Mouse (Mus musculus): ENCODE measurements around the gene Vamp3.

Gene Vamp3

GRCm38 (mm10) chr4:151057347-151058321 lies at the start of gene Vamp3:
Gene Vamp3 (minus strand): TSS chr4:151057963.
- DNase-seq (ENCODE audit: low spot score in 2 of 2) = peak; percentile 96 to 98

- DNase-seq (ENCODE audit: low spot score in 2 of 2) = no peak
These were observed 48.7 kb upstream of the Vamp3 start for GRCm38 (mm10) chr4:151106468-151106867.

- DNase-seq (ENCODE audit: low spot score in 2 of 2) = no peak
These were observed 48.1 kb upstream of the Vamp3 start for GRCm38 (mm10) chr4:151105886-151106285.

DNA sequence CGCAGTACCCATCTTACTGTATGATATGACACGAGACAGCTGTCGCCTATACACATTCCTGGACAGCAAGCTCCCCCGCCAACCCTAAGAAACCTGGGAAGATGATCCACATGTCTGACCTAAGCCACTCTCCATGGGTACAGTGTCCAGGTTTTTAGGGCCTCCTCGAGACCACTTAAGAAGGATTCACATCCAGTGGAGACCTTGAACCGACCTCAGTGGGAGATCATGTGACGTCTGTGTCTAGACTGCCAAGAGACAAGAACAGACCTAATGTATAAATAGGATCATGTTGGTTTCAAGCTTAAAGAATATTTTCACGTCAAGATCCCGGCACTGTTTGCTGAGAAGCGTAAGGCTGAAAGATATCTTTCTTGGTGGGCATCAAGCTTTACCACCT lies 46.4 kb upstream of the Vamp3 start:
- DNase-seq (ENCODE audit: low spot score in 2 of 2) = no peak

DNA sequence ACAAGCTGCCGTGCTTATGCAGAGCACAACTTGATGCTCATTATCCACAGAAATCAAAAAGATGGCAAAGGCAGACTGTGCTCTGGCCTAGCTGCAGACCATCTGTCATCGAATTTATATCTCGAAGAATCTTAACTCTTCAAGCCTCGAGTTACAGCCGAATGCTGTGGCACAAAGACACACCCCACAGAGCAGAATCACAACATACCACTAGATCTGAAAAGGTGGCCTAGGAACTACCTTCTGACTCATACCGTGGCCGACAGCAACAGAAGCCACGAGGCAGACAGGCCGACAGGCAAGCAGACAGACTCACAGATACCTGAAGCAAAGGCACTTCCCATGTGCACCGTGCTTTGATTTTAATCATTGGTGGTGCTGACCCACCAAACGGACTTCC lies 45.9 kb upstream of the Vamp3 start:
- no peak for DNase-seq (ENCODE audit: low spot score in 2 of 2)

DNA sequence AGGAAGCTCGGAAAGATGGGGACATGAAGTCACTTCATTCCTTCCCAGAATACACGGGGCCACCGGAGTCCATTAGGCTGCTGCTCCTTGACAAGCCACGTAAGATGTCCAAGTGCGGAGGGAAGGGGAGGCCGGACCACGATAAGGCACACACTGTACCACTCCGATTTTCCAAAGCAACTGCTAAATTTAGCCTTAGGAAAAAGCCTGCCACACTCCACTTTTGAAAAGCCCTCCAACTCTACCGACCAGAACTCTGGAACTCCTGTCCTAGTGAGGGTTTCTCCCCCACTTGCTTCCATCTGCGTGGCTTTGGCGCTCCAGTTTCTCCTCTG lies 39.3 kb upstream of the Vamp3 start:
- DNase-seq (ENCODE audit: low spot score in 2 of 2) = no peak

GRCm38 (mm10) chr4:151096334-151097103 lies 38.8 kb upstream of the Vamp3 start:
- no peak for DNase-seq (ENCODE audit: low spot score in 2 of 2)

DNA sequence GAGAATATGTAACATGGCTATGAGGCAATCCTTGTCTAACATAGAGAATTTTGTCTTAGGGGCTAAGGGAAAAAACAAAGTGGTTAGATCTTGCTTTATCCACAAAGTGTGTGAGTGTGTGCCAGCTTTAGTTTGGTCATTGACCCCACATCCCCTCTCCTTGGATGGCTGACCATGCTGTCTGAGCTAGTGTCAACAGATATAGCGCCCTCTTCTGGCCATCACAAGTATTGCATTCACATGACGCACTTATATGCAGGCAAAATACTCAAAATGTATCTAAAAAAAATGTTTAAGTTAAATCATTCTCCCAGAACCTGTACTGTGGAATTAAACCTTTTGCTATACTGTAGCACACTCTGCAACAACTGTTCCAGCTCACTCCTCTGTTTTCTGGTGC lies 37.4 kb upstream of the Vamp3 start:
- DNase-seq (ENCODE audit: low spot score in 2 of 2) = no peak

DNA sequence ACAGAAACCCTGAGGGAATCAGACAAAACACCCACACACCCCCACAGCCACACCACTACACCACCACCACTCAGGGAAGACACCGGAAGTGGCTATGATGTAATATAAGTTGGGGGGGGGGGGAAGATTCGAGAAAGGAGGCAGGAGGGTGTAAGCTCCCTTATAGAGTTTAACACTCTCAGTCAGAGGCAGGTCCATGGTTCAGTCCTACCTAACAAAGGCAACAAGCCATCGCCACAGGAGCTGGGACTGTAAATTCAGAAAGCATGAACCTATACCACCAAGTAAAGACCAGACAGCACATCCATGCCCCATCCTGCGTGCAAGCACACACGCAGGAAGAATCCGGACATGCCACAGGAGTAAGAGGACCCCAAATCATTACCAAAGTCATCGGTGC lies 31.5 kb upstream of the Vamp3 start, which contains the start of gene Gm13090:
TSS of gene Gm13090 (plus strand) at position 301 of the 400 bp plus-strand sequence.
- DNase-seq (ENCODE audit: low spot score in 2 of 2) = no peak

GRCm38 (mm10) chr4:151088819-151089218 lies 31.1 kb upstream of the Vamp3 start:
- no peak for DNase-seq (ENCODE audit: low spot score in 2 of 2)

DNA sequence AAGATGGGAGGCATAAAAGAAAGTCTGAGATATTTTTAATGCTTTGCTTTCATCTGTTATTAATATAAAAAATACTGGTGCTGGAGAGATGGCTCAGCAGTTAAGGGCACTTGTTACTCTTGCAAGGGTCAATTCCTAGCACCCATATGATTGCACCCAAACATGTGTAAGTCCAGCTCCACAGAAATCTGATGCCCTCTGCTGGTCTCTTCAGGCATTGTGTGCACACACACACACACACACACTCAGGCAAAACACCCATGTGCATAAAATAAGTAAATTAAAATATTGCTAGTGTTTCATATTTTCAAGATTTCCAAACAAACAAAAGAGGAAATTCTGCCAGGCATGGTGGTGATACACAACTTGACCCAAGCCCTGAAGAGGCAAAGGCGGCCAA lies 29.6 kb upstream of the Vamp3 start:
- no peak for DNase-seq (ENCODE audit: low spot score in 2 of 2)

DNA sequence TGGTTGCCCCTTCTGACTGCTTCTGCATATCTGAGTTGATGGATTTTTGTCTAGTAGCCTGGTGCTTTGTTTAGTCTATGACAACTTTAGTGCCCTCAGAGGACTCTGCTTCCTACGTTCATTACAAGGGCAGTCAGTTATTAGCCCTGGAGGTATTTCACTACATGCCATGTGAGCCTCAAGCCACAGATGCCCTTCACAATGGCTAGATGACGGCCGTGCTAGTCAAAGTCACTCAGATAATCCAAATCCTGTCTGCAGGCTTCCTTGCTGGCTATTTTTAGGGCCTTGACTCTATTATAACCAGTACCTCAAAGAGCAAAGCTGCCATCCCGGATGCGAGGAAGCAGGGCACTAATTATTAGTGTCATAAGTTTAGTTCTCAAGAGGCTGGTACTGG lies 25.3 kb upstream of the Vamp3 start:
- DNase-seq (ENCODE audit: low spot score in 2 of 2) = no peak

DNA sequence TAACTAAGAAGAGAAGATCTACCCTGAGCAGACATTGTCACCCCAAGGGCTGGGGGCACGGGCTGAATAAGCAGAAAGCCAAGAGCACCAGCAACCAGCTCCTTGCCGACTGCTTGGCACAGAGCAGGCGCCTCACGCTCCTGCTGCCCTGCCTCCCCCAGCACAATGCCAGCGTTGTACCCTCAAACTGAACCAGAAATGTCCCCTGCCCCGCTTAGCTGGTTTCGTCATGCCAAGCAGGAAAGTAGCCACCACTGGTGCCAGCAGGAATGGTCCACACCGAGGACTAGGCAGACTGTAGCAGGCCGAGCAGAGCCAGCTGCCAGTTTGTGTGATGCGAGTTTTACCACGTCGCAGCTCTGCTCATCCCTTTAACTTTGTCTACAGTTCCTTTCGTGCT lies 24.2 kb upstream of the Vamp3 start:
- DNase-seq (ENCODE audit: low spot score in 2 of 2) = no peak

DNA sequence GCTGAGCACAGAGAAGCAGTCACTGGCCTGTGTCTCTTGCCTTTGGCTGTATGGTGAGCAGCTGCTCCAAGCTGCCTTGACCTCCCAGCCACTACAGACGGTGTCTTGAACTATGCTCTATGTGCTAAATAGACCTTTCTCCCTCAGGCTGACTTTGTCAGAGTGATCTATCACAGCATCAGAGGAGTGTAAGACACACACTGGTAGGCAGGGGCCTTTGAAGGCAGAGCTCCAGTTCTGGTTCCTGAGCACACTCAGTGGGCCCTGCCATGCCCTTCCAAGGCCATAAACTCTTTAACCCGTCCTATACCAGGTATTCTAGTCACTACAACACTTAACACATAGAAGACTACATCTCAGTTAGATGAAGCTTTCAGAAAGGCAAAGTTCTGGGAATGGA lies 23.6 kb upstream of the Vamp3 start:
- DNase-seq (ENCODE audit: low spot score in 2 of 2) = no peak

DNA sequence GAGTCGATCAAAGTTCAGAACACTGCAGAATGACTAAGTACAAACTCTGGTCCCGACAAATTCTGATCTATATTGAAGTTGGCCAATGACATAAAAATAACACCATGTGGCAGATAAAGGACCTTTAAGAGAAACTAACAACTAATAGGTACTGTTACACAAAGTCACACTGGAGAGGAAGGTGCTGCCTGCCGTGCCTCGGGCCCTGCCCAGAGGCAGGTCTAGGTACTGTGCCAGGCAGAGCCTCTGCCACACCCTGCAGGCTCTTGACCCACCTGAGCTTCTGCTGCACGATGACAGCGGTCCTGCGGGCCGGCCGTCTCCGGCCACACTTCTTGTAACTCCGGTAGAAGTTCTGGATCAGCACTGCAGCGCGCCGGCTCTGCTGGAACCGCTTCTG lies 17.1 kb upstream of the Vamp3 start:
- DNase-seq (ENCODE audit: low spot score in 2 of 2) = no peak

DNA sequence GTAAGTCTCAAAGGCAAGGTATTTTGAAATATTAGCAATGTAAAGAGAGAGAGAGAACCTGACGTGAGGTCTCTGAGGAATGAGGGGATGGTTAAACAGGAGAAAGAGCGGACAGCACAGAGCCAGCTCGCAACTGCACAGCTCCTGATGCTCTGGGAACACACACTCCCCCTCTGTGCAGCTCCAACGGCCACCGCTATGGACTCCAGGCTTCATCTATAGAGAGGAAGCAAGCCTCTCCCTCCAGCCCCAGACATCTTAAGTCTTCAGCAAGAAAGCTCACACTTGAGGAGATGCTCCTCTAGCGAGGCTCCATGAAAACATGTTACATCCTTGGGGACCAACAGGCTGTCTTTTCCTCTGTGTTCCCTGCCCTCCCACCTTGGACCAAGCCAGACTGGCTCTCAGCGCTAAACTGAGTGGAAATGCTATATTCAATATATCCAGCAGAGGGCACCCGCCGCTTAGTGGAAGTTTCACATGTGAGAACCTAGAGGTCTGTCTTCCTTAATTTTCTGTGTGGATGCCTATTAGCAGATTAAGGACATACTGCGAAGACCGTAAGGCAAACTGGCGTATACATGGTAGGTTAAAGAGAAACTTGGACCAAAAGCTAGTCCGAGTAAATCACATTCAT lies 15.5 kb upstream of the Vamp3 start:
- peak; percentile 60 to 62 for DNase-seq (ENCODE audit: low spot score in 2 of 2)

GRCm38 (mm10) chr4:151070962-151071361 lies 13.2 kb upstream of the Vamp3 start:
- no peak for DNase-seq (ENCODE audit: low spot score in 2 of 2)

GRCm38 (mm10) chr4:151068751-151069150 lies 11.0 kb upstream of the Vamp3 start:
- no peak for DNase-seq (ENCODE audit: low spot score in 2 of 2)

- no peak for DNase-seq (ENCODE audit: low spot score in 2 of 2)
These were observed 1.8 kb upstream of the Vamp3 start for GRCm38 (mm10) chr4:151059566-151059965.

GRCm38 (mm10) chr4:151058634-151059033 lies 871 bp upstream of the Vamp3 start:
- no peak for DNase-seq (ENCODE audit: low spot score in 2 of 2)

- DNase-seq (ENCODE audit: low spot score in 2 of 2) = no peak
These were observed 6.6 kb downstream of the Vamp3 start for GRCm38 (mm10) chr4:151051162-151051561.

DNA sequence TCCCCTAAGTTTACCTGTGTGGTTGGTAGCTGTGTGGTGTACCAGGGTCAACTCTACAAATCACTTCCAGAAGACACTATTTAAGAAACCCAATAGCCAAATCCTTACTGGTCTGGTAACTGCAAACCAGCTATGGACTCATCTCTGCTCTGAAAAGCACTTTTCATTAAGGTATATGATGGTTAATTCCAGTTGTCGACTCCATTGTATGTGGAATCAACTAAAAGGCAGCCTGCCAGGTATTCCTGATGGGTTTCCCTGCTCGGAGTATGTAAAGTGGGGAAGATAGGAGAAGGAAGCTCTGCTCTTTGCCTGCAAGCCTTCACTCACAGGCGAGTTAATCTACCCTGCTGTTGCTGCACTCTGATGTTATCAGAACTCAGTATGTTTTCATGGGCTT lies 11.2 kb downstream of the Vamp3 start:
- DNase-seq (ENCODE audit: low spot score in 2 of 2) = no peak

Data from urinary bladder, adult 18-20 months (tissue).